Mouse (Mus musculus) kidney, postnatal 14 days (tissue): ENCODE measurements around the gene Ssb.
"Not testable (repeated sequence)": the region's sequence is repeated elsewhere in the genome, so short reads cannot be mapped to it uniquely, and the experiment has no call there.

ENCODE experiments used
- DNase-seq: peaks from one replicate; pipeline ENCODE4 v3.0.0; 2022; ENCODE audit warnings: mixed read lengths

Ssb gene

DNA sequence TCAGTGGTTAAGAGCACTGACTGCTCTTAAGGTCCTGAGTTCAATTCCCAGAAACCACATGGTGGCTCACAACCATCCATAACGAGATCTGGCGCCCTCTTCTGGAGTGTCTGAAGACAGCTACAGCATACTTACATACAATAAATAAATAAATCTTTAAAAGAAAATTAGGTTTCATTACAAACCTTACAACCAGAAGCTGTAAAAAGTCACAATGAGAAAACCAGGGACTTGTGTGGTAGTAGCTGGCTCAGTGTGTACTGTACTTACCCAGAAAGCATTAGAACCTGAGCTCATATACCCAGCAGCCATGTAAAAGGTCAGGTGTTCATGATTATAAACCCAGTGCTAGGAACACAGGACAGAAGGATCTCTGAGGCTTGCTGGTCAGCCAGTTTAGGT is 22.6 kb downstream of the Ssb start:
- DNase-seq, result no peak

DNA sequence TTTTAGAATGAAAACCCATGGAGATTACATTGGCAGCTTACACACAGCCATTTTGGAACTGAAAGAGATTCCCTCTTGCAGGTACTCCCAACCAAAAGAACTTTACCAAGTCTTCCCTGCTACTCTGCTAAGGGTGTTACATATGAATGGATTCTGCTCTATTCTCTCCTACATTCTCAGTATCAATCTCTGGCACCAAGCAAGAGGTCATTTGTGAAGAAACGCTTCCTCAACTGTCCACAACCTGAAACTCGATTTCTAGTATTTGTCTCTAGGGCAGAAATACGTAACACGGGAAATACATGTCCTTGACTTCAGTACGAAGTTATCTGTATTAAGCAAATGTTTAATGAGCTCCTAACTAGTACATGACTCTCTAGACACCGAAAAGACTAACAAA is 23.2 kb downstream of the Ssb start:
- DNase-seq, result no peak

DNA sequence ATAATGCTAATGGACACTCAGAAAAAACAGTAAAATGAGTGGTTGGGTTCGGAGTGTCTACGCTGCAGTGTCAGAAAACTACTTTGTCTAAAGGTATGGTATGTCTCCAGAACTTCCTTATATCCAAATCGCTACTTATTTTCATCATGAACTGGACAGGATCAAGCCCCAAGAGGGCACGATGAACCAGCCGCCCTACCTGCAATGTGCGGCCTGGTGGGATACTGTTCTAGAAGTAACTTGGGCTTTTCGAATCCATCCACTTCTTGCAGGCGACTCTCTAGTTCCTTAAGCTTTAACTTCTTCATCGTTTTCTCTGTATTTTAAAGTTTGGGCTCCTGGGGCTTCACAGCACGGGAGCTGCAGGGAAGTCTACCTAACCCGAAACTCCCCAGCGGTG is 23.7 kb downstream of the Ssb start:
- DNase-seq, result no peak

DNA sequence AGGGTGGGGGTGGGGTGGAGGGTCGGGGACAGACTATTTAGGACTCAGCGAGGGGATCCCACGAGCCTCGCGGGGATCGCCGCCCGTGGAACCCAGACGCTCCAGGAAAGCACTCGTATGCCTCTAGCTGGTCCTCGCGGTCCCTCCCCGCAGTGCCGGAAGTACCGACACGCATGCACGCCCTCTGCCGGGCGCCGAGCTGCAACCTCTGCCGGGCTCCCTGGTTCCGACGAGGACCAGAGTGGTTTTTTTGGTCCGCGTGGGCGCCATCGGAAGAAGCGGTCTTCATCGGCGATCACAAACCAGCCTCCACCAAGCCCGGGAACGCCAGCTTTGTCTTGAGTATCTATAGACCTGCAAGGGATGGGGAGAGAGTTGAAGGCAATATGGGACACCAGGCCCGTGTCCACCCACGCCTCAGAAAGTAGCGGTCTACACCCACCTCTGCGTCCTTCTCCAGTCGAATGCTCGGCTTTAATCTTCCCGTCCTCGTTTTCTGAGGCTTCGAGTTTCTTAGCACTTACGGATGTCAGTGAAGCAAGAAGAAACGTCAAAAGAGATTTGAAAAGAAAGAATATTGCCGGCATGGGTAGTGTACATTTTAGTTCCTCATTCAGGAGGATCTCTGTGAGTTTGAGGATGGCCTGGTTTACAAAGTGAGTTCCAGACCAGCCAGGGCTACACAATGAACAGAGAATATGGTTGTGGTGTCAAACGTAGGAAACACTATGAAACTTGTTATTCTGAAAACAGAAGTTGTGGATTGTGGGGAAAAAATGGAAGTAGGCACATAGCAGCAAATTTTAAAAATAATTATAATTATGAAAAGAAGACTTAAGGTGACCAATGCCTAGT is 24.3 kb downstream of the Ssb start, which contains the start of gene Mettl5:
Gene Mettl5 (minus strand): TSS at position 165 of the 855 bp plus-strand sequence.
- peak; percentile 92 for DNase-seq

DNA sequence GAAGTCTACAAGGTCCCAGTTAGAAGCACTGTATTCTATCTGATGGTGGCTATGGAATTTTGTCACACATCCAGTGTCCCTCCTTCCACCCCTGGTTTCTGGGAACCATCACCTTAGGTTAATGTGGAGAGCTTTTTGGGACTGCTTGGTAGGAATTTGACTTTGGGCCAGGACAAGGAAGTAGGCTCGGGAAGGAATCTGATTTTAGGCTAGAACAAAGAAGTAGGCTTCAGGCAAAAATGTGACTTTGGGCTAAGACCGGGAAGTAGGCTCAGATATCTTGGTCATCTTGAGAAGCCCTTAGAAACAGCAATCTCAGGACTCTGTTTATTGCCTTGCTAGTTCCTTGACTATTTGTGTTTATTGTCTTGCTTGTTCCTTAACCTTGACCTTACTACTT is 27.6 kb downstream of the Ssb start:
- no peak for DNase-seq

DNA sequence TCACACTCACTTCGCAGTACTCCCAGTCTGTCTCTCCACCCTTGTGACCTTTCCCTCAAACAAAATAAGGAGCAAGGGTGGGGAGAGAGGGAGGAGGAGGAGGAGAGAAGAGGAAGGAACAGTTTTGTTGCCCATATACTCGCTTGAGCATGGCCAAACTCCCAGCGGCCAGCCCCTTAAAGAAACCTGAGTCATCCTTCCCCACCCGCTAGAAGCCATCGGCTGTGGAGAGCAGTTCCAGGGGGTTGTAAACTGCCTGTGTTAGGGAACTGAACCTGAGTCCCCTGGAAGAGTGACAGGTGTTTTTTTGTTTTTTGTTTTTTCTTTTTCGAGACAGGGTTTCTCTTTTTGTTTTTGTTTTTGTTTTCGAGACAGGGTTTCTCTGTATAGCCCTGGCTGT is 29.5 kb downstream of the Ssb start:
- DNase-seq, result no peak

DNA sequence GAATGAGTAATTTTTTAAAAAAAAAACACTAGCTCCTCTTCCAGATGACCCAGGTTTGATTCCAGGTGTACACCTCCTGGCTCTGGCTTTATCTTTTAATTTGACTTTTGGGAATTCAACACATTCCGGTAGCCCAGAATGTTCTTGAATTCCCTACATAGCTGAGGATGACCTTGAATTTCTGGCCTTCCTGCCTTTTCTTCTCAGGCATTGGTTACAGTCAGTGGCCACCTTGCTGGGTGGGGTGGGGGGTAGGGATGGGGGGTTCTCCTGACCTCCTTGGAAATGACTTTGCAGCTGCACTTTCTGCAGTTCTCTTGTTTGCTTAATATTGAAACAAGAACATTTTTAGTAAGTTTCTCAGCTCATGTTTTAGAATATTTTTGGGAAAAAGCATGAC is 31.8 kb downstream of the Ssb start:
- DNase-seq, result no peak

DNA sequence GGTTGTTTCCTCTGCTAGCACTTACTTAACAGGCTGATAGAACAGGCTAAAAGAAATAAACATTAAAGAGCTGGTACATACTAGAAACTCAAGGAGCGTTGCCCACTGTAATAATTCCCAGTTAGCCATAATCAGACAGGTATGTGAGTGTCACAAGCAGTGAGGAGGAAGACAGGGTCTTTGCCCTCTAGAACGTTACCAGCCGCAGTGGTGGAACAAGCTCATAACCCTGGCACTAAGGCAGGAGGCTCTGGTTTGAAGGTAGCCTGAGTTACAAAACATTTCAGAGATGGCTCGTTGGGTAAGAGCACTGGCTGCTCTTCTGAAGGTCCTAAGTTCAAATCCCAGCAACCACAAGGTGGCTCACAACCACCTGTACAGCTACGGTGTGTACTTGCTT is 32.5 kb downstream of the Ssb start:
- no peak for DNase-seq

DNA sequence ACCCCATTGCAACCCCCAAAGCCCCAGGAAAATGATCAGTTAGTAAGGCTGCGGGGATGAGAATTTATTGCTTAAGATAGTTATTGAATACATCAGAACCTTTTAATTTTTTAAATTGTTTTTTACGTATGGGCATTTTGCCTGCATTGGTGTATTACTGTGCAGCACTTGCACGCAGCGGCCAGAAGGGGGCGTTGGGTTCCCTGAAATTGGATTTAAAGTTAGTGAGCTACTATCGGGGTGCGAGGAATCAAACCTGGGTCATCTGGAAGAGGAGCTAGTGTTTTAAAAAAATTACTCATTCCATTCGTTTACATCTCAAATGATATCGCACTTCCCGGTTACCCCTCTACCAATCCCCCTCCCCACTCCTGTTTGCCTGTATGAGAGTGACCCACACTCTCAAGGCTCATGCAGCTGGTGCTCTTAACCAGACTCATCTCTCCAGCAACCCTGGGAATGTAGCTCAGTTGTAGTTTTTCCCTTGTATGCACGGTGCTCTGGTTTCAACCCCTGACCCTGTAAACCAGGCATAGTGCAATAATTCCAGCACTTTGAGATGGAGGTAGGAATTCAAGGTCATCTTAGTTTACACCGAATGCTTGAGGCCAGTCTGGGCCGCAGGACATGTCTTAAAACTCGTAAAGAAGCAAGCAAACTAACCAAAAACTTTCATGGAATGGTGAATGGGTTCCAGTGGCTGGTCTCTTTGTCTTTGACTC is 34.3 kb downstream of the Ssb start:
- no peak for DNase-seq

DNA sequence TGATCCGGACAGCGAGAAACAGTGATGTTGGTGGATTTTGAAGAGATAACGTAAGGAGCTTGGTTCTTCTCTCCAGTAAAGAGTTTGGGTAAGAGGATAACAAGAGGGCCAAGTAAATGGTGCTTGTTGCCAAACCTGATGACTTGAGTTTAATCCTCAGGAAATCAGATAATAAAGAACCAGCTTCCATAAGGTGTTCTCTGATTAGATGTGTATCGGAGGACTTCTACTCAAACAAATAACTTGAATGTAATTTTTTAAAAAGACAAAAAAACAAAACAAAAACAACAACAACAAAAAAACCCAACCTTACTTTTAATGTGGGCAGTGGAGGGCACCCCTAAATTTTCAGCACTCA is 34.8 kb downstream of the Ssb start:
- DNase-seq, result no peak

DNA sequence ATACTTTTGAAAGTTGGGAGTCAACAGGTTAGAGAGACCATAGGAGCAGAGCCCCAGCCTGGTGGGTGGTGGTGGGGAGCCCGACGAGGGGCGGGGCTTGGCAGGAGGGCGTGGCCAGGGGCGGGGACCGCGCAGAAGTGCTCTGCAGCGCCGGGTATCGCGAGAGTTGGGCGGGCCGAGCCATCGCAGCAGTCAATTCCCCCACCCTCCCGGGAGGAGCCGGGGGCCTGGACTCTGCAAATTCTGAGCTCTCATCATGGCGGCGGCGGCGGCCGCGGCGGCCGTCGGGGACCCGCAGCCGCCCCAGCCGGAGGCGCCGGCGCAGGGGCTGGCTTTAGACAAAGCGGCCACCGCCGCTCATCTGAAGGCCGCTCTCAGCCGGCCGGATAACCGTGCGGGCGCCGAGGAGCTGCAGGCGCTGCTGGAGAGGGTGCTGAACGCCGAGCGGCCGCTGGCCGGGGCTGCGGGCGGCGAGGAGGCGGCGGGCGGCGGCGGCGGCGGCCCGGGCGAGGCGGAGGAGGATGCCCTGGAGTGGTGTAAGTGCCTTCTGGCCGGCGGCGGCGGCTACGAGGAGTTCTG is 35.8 kb downstream of the Ssb start, which contains the start of gene Ubr3:
Gene Ubr3 (plus strand): TSS at position 208 of the 579 bp plus-strand sequence.
- peak; percentile 99 for DNase-seq

DNA sequence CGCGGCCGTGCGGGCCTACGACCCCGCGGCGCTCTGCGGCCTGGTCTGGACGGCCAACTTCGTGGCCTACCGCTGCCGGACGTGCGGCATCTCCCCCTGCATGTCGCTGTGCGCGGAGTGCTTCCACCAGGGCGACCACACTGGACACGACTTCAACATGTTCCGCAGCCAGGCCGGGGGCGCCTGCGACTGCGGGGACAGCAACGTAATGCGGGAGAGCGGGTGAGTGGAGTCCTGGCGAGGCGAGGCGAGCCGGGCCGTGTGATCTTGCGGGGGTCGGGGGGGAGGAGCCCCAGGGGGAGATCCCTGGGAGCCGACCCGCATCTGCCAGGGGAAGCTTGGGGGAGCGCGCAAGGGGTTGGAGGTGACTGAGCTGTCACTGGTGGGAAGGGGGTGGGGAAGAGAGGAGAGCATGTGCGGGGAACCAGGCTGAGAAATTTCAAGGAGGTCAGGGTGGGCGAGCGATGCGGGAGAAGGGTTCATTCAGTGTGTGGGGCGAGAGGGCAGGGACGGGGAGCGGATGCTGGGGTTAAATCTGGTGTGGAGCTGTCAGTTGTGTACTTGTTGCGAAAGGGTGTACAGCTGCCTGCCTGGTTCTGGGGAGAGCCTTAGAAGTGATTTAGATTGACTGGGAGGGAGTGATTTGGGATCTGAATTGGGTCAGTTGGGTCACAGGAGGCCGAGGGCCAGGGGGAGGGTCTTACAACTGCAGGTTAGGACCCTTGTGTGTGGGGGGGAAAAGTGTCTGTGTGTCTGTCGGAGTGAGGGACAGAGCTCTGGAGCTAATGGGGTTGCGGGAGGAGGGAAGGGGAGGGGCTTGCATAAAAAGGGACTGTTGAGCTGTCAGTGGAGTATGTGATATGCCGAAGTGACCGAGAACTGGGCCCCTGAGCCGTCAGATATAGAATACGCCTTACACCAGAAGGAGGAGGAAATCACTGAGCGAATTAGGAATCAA is 36.5 kb downstream of the Ssb start:
- peak; percentile 71 for DNase-seq

DNA sequence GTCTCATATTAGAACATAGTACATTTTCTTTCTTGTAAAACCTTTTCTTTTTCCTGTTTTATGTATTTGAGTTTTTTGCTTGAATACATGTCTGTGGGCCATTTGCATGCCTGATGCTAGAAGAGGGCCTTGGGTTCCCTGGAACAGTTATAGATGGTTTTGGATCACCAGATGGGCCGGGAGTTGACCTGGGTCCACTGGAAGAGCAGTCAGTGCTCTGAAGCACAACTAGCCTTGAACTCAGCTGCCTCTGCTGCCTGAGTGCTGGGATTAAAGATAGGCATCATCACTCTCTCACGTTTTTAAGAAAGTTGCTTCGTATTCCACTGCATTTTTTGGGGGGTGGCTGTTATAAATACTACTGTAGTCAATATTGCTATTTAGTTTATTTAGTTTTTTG is 42.2 kb downstream of the Ssb start:
- no peak for DNase-seq

DNA sequence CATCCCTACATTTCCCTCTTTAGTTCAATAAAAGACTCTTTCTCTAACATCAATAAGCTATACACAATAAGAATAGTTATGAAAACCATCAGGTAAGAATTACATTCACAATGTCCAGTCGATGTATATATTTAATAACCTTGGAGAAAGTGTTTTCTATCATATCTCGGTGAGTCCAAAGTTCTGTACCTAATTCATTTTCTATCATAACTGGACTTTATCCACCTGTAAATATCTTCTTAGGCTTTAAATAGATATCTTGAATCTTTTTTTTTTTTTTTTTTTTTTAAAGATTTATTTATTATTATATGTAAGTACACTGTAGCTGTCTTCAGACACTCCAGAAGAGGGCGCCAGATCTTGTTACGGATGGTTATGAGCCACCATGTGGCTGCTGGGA is 46.0 kb downstream of the Ssb start:
- not testable (repeated sequence) for DNase-seq

DNA sequence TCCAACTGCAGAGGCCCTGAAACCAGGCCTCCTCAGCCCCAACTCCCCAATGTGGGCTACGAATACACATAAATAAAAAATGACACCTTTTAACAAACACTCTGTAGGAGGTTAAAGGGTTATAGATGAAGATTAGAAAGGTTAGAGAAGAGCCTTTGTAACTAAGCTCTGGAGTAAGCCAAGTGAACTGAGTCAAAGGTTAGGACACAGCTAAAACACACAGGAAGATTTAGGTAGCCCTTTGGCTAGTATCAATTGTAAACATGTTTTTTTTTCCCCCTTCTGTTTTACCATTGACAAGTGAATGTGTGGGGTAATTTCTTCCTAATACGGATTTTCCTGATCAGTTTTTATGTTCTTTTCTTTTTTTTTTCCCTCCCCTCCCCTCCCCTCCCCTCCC is 51.4 kb downstream of the Ssb start:
- DNase-seq, result no peak

DNA sequence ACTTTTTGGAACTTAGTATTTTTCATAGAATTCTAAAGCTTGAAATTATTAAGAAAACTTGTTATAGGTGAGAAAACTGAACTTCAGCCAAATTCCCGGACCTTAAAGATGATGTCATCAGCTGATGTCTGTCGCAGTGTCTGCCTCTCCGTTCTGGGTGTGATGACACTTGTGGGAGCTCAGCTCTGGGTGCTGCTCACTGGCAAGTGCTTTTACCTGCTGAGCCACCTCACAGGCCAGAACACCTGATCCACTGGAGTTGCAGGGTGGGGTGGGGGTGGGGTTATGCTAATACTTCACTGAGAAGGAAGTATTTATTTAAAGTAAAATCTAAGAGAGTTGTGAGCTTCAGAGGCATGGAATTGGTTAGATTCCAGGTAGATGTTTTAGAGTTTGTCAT is 55.9 kb downstream of the Ssb start:
- no peak for DNase-seq
